Mouse (Mus musculus) yolk sac, embryonic 10.5 days (tissue): Measurements from ENCODE around the gene Prickle2.

Experiments
- DNase-seq: peaks from one replicate; pipeline ENCODE4 v3.0.0-alpha.2; 2017; ENCODE audit warnings: low spot score

Prickle2 gene

GRCm38 (mm10) chr6:92374826-92375225 is 331.1 kb downstream of the Prickle2 start:
- no peak for DNase-seq

GRCm38 (mm10) chr6:92370896-92371295 is 335.1 kb downstream of the Prickle2 start:
- peak; percentile 41 for DNase-seq

- DNase-seq = no peak
These were observed 358.5 kb downstream of the Prickle2 start for GRCm38 (mm10) chr6:92347278-92348028.

- no peak for DNase-seq
These were observed 359.2 kb downstream of the Prickle2 start for GRCm38 (mm10) chr6:92346729-92347128.

- no peak for DNase-seq
These were observed 360.8 kb downstream of the Prickle2 start for GRCm38 (mm10) chr6:92345151-92345550.

GRCm38 (mm10) chr6:92344588-92344987 is 361.4 kb downstream of the Prickle2 start:
- no peak for DNase-seq
